Mouse (Mus musculus): Measurements from ENCODE around the gene Chd1l. TPM values are rescaled to one million over a fixed set of nuclear protein-coding genes. Genes with fewer than 3 reads are reported as not detected.
A peak's percentile ranks its signal among the peaks of the same experiment; 100 is the strongest.

Chd1l gene
- total RNA-seq, 2 experiments from 2014 or later = 9.6 to 10.3 TPM

DNA sequence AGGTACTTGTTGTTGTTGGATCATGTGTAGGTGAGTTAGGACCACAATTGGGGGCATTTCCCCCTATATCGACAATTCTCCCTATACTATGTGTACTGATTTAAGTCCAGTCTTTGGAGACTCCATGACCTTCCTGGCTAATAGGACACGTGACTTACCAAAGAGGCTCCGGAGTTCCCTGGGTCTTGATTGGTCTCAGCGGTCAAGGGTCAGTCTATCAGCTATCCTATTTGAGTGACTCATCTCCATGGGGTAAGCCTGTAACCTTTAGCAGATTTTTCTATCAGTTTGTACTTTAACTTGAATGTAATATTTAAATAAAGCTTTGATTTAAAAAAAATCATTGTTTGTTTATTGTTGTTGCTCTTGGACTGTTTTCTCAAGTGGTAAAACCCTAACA lies 10.7 kb upstream of the Chd1l start:
- DNase-seq (ENCODE audit: extremely low spot score in 1 of 2, low spot score in 1 of 2) = no peak

- no peak for DNase-seq (ENCODE audit: extremely low spot score in 1 of 2, low spot score in 1 of 2)
Observed at GRCm38 (mm10) chr3:97617899-97618298, 7.9 kb upstream of the Chd1l start.

DNA sequence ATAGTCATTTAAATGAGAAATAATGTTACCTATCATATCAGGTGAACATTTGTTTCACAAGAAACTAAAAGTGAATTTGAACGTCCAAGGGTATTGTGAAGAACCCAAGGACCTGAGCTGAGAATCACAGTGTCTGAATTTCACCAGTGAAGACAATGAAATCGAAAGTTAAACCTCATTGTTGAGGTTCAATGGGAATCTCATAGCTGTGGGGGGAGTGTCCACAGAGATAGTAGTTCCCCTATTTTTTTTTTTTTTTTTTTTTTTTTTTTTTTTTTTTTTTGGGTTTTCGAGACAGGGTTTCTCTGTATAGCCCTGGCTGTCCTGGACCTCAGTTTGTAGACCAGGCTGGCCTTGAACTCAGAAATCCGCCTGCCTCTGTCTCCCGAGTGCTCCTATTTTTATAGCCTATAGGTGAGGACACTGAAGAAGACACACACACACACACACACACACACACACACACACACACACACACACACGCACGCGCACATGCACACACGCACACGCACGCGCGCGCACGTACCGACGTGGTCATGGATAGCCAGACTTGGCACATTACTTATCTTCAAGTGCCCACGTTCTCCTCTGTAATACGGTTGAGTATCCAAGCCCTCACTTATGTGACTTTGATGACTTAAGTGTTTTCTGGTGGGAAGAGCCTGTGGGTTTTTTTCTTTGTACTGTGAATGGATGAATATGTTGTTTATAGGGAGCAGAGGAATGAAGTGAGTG lies 7.3 kb upstream of the Chd1l start:
- DNase-seq (ENCODE audit: extremely low spot score in 1 of 2, low spot score in 1 of 2) = no peak

GRCm38 (mm10) chr3:97615933-97616332 lies 5.9 kb upstream of the Chd1l start:
- no peak for DNase-seq (ENCODE audit: extremely low spot score in 1 of 2, low spot score in 1 of 2)

DNA sequence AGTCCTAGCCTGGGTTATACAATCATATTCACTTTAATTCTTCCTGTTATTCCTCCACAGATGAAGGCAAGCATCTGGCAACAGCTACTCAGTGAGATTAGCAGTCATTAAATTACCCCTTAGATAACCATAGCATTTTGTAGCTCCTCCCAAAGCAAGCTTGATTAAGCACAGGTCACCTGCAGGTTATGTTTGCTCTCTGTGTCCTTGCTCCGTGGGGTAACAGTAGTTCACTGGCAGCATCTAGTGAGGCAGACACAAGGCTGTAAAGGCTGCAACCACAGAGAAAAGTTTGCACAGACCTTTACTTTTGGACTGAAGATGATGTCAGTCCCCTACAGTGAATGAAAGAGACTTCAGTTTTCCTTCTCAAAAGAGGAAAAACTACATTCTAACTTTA lies 5.2 kb upstream of the Chd1l start:
- DNase-seq (ENCODE audit: extremely low spot score in 1 of 2, low spot score in 1 of 2) = no peak

- DNase-seq (ENCODE audit: extremely low spot score in 1 of 2, low spot score in 1 of 2) = no peak
Observed at GRCm38 (mm10) chr3:97611021-97611420, 1.0 kb upstream of the Chd1l start.

DNA sequence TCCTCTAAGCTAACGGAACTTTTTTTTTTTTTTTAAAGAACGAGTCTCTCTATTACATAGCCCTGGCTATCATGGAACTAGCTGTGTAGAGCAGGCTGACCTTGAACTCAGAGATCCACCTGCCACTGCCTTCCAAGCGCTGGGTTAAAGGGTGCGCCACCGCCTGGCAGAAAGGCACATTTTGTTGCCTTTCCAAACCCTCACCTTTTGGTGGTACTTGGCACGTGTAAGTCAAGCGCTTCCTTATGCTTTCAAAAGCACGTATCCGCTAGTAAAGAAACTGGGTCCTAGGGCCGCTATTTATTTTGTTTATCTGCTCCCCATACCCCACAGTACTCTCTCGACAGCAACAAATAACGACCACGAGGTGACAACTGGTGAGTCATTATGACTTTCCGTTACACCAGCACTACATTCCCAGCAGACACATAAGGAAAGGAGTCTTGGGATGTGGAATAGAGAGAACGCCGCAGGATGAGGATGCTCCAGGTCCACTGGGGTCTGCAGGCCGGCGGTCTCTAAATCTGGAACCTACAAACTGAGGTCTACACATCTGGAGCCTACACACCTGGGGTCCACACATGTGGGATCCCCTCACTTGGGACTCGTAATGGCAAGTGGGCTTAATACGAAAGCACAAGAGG lies 680 bp downstream of the Chd1l start:
- no peak for DNase-seq (ENCODE audit: extremely low spot score in 1 of 2, low spot score in 1 of 2)

DNA sequence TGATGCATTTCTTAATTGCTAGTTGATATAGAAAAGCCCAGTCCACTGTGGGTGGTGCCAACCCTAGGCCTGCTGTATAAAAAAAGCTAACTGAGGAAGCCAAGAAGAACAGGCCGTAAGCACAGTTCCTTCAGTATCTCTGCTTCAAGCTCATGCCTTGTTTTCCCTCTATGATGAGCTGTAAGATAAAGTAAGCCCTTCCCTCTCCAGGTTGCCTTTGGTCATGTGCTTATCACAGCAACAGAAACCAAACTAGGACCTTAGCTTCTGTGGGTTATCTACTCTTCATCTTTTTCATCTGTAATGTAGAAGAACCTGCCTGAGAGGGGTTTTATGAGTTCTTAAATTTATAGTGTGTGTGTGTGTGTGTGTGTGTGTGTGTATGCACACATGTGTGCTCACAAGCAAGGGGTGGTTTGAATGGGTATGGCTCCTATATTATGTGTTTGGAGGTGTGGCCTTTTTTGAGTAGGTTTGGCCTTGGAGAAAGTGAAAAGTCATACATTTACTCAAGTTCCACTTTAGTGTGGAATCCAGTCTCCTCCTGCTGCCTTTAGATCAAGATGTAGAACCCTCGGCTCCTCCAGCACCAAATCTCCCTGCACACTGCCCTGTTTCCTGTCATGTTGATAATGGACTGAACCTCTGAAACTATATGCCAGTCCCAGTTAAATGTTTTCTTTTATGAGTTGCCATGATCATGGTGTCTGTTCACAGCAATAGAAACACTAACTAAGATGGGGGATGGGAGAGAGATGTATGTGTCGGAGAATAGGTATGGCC lies 9.8 kb downstream of the Chd1l start:
- no peak for DNase-seq (ENCODE audit: extremely low spot score in 1 of 2, low spot score in 1 of 2)

DNA sequence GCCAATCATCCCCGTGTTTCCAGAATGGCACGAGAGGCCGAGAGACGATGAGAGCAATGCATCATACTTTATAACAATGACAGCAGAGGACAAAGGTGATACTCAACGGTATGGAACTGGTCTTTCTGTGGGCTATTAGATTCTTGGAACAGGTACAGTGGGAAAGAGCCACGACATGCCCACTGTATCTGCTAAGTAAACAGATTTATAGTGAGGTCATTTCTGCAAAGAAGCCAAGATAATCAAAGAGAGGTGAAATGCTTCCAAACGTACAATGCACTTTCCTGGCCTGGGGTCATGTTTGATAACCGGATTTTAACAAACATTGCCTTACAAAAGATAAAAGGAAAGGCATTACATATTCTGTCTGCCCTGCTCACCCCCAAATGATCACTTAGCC lies 13.2 kb downstream of the Chd1l start:
- DNase-seq (ENCODE audit: extremely low spot score in 1 of 2, low spot score in 1 of 2) = no peak

GRCm38 (mm10) chr3:97595066-97595465 lies 14.9 kb downstream of the Chd1l start:
- DNase-seq (ENCODE audit: extremely low spot score in 1 of 2, low spot score in 1 of 2) = no peak

- no peak for DNase-seq (ENCODE audit: extremely low spot score in 1 of 2, low spot score in 1 of 2)
Observed at GRCm38 (mm10) chr3:97594140-97594539, 15.9 kb downstream of the Chd1l start.

GRCm38 (mm10) chr3:97593089-97593488 lies 16.9 kb downstream of the Chd1l start:
- no peak for DNase-seq (ENCODE audit: extremely low spot score in 1 of 2, low spot score in 1 of 2)

- no peak for DNase-seq (ENCODE audit: extremely low spot score in 1 of 2, low spot score in 1 of 2)
Observed at GRCm38 (mm10) chr3:97590699-97591098, 19.3 kb downstream of the Chd1l start.

GRCm38 (mm10) chr3:97587656-97588055 lies 22.3 kb downstream of the Chd1l start:
- no peak for DNase-seq (ENCODE audit: extremely low spot score in 1 of 2, low spot score in 1 of 2)

DNA sequence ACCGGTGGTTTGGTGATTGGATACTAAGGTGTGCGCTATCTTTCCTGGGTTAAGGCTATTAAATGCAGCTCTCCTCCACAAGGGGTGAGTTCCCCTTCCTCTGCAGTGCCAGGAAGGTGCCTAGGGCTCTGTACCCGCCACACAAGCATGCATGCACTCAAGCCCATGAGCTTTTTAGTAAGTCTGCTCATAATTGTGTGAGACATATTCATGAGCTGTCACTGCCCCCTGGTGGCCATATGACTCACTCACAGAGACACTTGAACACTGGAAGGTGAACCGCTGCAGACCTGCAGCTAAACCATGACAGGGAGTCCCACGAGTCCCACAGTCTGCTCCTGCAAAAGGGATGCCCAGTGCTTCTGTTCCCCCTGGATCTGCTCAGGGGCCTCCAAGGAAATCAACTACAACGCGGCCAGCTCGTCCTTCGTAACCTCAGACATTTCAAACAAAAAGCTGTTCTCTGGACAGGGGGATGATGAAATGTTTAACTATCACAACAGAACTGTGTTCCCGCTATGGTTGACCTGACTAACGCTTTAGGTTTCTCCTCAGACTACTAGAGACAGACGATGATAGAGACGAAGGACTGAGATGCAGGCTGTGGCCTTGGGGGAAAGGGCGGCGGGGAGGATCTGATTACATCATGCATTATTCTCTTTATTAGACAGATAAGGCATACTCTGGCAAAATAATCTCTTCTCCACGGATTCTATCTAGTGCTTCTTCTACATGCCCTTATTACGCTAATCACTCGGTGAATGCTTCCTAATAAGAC lies 24.4 kb downstream of the Chd1l start:
- peak; percentile 74 to 93 for DNase-seq (ENCODE audit: extremely low spot score in 1 of 2, low spot score in 1 of 2)

GRCm38 (mm10) chr3:97573807-97574206 lies 36.2 kb downstream of the Chd1l start:
- DNase-seq (ENCODE audit: extremely low spot score in 1 of 2, low spot score in 1 of 2) = no peak

GRCm38 (mm10) chr3:97564588-97564987 lies 45.4 kb downstream of the Chd1l start:
- no peak for DNase-seq (ENCODE audit: extremely low spot score in 1 of 2, low spot score in 1 of 2)

GRCm38 (mm10) chr3:97558554-97558953 lies 51.4 kb downstream of the Chd1l start:
- no peak for DNase-seq (ENCODE audit: extremely low spot score in 1 of 2, low spot score in 1 of 2)

DNA sequence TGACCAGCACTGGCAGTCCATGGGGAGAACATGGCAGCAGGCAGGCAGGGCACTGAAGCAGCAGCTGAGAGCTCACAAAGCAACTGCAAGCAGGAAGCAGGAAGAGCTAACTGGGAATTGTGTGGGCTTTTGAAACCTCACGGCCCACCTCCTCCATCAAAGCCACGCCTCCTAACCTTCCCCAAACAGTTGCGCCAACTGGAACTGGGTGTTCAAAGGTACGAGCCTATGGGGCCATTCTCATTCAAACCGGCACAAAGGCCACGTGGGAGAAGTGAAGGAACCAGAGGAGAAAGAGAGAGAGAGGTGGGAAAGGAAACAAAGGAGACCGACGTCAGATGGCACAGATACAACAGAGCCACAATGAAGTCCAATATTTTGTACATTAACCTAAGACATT lies 63.8 kb downstream of the Chd1l start:
- DNase-seq (ENCODE audit: extremely low spot score in 1 of 2, low spot score in 1 of 2) = no peak

DNA sequence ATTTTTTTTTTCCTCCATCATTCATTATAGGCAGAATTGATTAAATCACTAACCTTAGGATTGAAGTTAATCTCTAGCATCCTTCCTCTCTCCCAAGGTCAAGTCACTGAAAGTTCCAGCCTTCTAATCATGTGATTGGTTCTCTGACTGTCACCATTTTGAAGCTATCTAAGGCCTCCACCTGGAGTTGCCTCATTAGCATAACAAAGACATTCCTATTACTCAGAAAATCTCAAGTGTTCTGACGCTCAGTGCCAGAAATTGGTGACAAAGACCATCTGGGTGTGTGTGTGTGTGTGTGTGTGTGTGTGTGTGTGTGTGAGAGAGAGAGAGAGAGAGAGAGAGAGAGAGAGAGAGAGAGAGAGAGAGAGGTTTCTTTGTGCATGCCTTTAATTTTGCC lies 69.8 kb downstream of the Chd1l start:
- no peak for DNase-seq (ENCODE audit: extremely low spot score in 1 of 2, low spot score in 1 of 2)

DNA sequence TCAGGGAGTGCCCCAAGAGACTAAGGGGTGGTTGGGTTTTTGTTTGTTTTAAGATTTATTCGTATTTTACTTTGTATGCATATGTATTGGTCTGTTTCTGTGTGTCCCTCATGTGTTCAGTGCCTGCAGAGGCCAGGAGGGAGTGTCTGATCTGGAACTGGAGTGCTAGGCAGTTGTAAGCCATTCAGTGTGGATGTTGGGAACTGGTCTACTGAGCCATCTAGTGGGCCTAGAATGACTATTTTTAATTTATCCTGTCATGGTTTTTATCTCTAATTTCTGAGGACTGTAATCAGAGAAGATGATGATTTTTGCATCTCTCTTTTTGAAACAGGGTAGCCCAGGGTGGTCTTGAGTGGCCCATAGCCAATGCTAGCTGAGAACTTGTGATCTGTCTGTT lies 71.4 kb downstream of the Chd1l start:
- DNase-seq (ENCODE audit: extremely low spot score in 1 of 2, low spot score in 1 of 2) = peak in 1 of 2 experiments; percentile 10

Data from layer of hippocampus, postnatal 25 days (tissue).